Mouse (Mus musculus) kidney, postnatal 0 days (tissue): ENCODE measurements at regions not wholly inside any gene's neighbourhood (a gene's known extent, or its start where the extent isn't known, plus 50 kb on each side); places are given as distances from the start of the nearest gene placed in this dataset.

Experiments
- ATAC-seq: fragments of 200-750 bp; cut with Nextera tagmentation; replicated peaks from 2 replicates; pipeline ENCODE4 v1.8.0; 2017; ENCODE audit warnings: low read depth, moderate number of reproducible peaks, moderate TSS enrichment, moderate library complexity; ENCODE audit not compliant: low FRiP score
- DNase-seq: peaks from one replicate; pipeline ENCODE4 v3.0.0-alpha.2; 2016; ENCODE audit warnings: low spot score
- H3K27ac ChIP-seq: fragments of 300-500 bp; sonication (generic); 2 replicates; pipeline ENCODE4 v1.5.1; 2014; ENCODE audit warnings: mild to moderate bottlenecking
- H3K27me3 ChIP-seq: fragments of 300-500 bp; sonication (generic); 2 replicates; pipeline ENCODE4 v1.6.1; 2014; ENCODE audit warnings: low read length, mixed read lengths; ENCODE audit not compliant: insufficient read depth
- H3K36me3 ChIP-seq: fragments of 300-500 bp; sonication (generic); 2 replicates; pipeline ENCODE4 v1.6.1; 2014; ENCODE audit warnings: low read length, mixed read lengths; ENCODE audit not compliant: insufficient read depth
- H3K4me1 ChIP-seq: fragments of 300-500 bp; sonication (generic); replicated peaks from 2 replicates; pipeline ENCODE4 v1.6.1; 2014; ENCODE audit warnings: antibody characterized with exemption, low read length, mixed read lengths; ENCODE audit not compliant: insufficient read depth
- H3K4me2 ChIP-seq: fragments of 300-500 bp; sonication (generic); 2 replicates; pipeline ENCODE4 v1.6.1; 2014; ENCODE audit warnings: mild to moderate bottlenecking, low read length, moderate library complexity, mixed read lengths
- H3K4me3 ChIP-seq: fragments of 300-500 bp; sonication (generic); replicated peaks from 2 replicates; pipeline ENCODE4 v1.5.1; 2014; ENCODE audit warnings: low read depth, low read length
- H3K9ac ChIP-seq: fragments of 300-500 bp; sonication (generic); 2 replicates; pipeline ENCODE4 v1.6.1; 2014; ENCODE audit warnings: low read depth, low read length
- H3K9me3 ChIP-seq: fragments of 300-500 bp; sonication (generic); replicated peaks from 2 replicates; pipeline ENCODE4 v1.6.1; 2016; ENCODE audit warnings: low read length, inconsistent platforms, mixed read lengths
- CTCF ChIP-seq: IDR thresholded peaks from 2 replicates; pipeline ENCODE4 v1.5.1; 2016; ENCODE audit warnings: antibody characterized with exemption, low read depth, mild to moderate bottlenecking, moderate library complexity
- WGBS: fragments of 180-500 bp; shearing (Covaris S2); extraction: QIAGEN DNeasy Blood & Tissue Kit; methylation state at CpG from one replicate; pipeline ENCODE4 v1.1.7; 2014; 5-methylcytosine and 5-hydroxymethylcytosine counted together

DNA sequence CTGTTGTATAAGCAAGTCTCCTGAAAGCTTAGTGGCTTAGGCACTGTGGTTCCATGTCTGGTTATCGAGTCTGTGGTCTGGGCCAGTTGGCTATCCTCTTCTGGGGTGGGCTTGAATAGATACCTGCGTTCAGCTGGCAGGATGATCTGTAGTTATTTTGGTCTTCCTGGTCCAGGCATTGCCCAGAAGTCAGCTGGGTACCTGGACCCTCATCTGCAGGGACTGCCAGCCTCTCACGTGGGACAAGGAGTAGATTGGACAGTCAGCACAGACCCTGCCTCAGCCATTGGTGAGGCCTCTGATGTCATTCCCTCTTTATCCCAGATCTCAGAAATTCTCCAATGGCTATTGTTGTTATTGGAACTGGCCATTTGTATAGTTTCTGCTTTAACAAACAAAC, 138.3 kb upstream of the Zfp507 start:
- Histone ChIP-seq H3K9ac (no peak overlapping the region), H3K27ac (no peak overlapping the region), H3K27me3 (no peaks in the 10 kb centered on the region), H3K36me3 (no peaks in the 10 kb centered on the region), H3K4me1 (no peaks in the 10 kb centered on the region), H3K4me3 (no peak overlapping the region), H3K4me2 (no peak overlapping the region), H3K9me3 (no peaks in the 10 kb centered on the region)
- WGBS = 87% methylated on average over 3 of the region's 3 CpGs
- DNase-seq (no peak), ATAC-seq (no peak)
- TF ChIP-seq CTCF = no peak

DNA sequence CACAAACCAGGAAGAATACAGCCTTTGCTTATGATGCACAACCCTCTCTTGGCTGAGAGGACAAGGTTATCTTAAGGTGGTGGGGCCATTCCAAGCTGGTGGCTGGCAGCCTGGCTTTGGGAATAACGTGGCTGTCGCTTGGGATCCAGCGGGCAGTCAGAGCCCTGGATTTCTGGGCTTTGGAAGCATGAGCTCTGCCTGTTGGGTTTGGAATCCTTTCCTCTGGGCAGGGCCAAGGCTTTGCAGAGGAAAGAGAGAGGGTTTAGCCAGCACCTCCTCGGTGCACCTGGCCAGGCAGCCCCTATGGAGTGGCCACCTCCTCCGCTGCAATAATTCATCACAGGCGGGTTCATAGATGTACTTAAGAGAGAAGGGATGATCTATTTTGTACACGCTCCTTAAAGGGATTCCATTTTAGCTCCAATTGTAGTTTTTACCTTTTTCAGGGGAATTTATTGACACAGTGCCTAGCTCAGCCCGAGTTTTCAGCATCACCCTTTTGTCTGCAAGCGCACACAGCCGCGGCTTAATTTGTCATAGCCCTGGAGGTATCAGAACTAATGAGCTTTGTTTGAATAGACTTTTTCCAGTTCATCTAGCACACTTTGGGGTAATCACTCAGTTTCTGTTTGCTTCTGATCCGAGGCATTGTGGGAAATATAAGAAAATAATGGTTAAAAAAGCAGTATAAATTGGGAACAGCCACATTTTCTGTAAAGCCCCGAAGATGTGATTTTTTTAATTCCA, 135.5 kb upstream of the Zfp507 start:
- H3K27ac ChIP-seq = no peak overlapping the region
- WGBS = 68% methylated on average over 13 of the region's 13 CpGs
- ATAC-seq (no peak), DNase-seq (no peak)
- no peak overlapping the region for H3K4me3 ChIP-seq
- no peaks in the 10 kb centered on the region for H3K27me3 ChIP-seq
- H3K36me3 ChIP-seq = no peaks in the 10 kb centered on the region
- H3K9ac ChIP-seq = no peak overlapping the region
- no peak overlapping the region for H3K4me2 ChIP-seq
- no peak for TF ChIP-seq CTCF
- no peaks in the 10 kb centered on the region for H3K9me3 ChIP-seq
- H3K4me1 ChIP-seq = no peaks in the 10 kb centered on the region

DNA sequence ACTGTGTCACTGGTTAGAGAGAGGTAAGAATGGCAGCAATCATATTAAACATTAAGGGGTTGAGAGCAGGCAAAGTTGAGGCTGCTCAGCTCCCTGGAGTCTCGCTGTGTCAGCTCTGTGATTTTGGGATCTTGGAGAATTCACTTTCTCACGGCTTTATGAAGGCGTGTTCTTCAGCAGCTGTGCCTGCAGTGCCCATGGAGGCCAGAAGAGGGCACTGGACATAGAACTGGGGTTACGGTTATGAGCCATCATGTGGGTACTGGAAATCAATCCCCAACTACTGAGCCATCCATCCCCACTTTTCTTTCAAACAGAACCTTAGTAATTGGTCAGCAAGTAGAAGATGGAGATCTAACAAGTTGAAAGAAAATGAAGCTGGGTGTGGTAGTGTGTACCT, 123.9 kb upstream of the Zfp507 start:
- Histone ChIP-seq H3K27ac (no peak overlapping the region), H3K4me3 (no peak overlapping the region), H3K27me3 (no peaks in the 10 kb centered on the region), H3K36me3 (no peaks in the 10 kb centered on the region), H3K9ac (no peak overlapping the region), H3K4me2 (no peak overlapping the region), H3K9me3 (no peaks in the 10 kb centered on the region), H3K4me1 (no peaks in the 10 kb centered on the region)
- TF ChIP-seq CTCF = 0 out of 2 replicates have a peak, but pooled peaks have one; percentile 17
- ATAC-seq (no peak), DNase-seq (no peak)
- 86% methylated on average over 4 of the region's 4 CpGs for WGBS

DNA sequence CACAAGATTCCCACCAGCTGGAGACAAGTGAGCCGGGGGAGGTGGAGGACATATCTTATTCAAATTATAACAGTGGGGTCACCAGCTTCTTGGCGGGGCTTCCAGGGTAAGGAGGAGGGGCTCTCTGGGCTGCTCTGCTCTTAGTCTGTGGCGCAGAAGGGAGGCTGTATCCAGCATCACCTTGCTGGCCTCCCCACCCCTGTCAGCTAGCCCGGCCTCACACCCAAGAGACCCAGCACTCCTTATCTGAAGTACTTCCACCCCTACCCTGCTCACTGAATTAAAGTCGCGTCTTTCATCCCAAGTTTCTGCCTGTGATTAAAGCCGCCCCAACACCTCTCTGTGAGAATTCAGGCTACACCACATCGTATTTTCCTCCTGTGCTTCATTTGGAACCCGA, 119.8 kb upstream of the Zfp507 start:
- H3K27me3 ChIP-seq = no peaks in the 10 kb centered on the region
- no peak for TF ChIP-seq CTCF
- DNase-seq = no peak
- H3K4me3 ChIP-seq = no peak overlapping the region
- H3K27ac ChIP-seq = no peak overlapping the region
- H3K4me1 ChIP-seq = no peaks in the 10 kb centered on the region
- 32% methylated on average over 9 of the region's 9 CpGs for WGBS
- 0 out of 2 replicates have a peak overlapping the region, but pooled peaks have one; percentile 18 for H3K9ac ChIP-seq
- ATAC-seq = no peak
- H3K9me3 ChIP-seq = no peaks in the 10 kb centered on the region
- H3K4me2 ChIP-seq = peak overlapping the region; percentile 41
- no peaks in the 10 kb centered on the region for H3K36me3 ChIP-seq

DNA sequence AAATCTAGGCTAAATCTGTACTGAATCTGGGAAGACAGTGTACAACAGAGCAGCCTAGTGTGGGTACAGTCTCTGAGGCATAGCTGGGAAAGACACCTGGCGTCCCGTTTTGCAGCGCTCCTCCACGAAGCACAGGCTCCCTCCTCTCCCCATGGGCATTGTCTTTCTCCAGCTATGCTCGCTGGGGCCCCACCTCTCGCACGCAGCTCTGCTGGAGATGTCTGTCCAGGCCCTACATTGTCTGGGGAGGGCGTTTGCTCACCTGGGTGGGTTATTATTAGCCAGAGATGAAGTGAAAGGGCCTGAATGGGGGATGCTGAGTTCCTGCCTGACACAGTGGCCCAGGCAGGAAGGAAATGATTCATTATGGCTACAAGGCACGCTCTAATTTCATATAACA, 118.1 kb upstream of the Zfp507 start:
- ATAC-seq = no peak
- Histone ChIP-seq H3K4me1 (no peaks in the 10 kb centered on the region), H3K9ac (no peak overlapping the region), H3K4me2 (no peak overlapping the region), H3K36me3 (no peaks in the 10 kb centered on the region), H3K27me3 (no peaks in the 10 kb centered on the region), H3K9me3 (no peaks in the 10 kb centered on the region), H3K4me3 (no peak overlapping the region), H3K27ac (no peak overlapping the region)
- TF ChIP-seq CTCF = no peak
- DNase-seq = no peak
- WGBS = 49% methylated on average over 9 of the region's 9 CpGs

DNA sequence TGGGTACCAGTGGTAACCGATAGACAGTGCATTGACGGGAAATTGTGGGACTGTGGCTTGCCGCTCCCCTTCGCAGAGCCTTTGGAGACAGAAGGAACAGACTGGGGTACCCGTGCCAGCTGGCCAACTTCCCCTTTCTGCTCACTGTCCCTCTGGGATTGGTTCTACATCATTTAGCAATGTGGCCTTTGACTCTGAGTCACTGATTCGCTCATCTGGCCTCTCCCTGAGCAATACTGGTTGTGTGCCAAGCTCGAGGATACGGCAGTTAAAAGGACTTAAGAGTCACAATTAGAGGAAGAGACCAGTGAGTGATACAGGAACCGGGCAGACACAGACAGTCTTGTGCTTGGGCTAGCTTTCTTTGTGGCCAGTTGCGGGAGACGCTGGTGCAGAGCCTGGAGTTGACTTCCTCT, 117.4 kb upstream of the Zfp507 start:
- peak; percentile 28 for DNase-seq

More for the DNA sequence above, 117.4 kb upstream of the Zfp507 start:
- no peak for TF ChIP-seq CTCF
- Histone ChIP-seq H3K4me3 (no peak overlapping the region), H3K4me1 (no peaks in the 10 kb centered on the region), H3K27ac (no peak overlapping the region), H3K36me3 (no peaks in the 10 kb centered on the region), H3K4me2 (no peak overlapping the region), H3K9me3 (no peaks in the 10 kb centered on the region), H3K27me3 (no peaks in the 10 kb centered on the region), H3K9ac (no peak overlapping the region)
- WGBS = 61% methylated on average over 11 of the region's 11 CpGs
- no peak for ATAC-seq
